Mouse (Mus musculus) liver, embryonic 14.5 days (tissue): Measurements from ENCODE around the gene Fam43b. TPM values are rescaled to one million over a fixed set of nuclear protein-coding genes. Genes with fewer than 3 reads are reported as not detected.
A peak's percentile ranks its signal among the peaks of the same experiment; 100 is the strongest.
"Not testable (repeated sequence)": the region's sequence is repeated elsewhere in the genome, so short reads cannot be mapped to it uniquely, and the experiment has no call there.

Experiments
- ATAC-seq: fragments of 200-750 bp; cut with Nextera tagmentation; 2 replicates; pipeline ENCODE4 v1.8.0; 2017; ENCODE audit warnings: moderate number of reproducible peaks, mild to moderate bottlenecking, moderate library complexity; ENCODE audit not compliant: insufficient read depth
- DNase-seq, 3 experiments: peaks; one replicate each; pipeline ENCODE4 v3.0.0-alpha.2; 2012 to 2013; ENCODE audit warnings: low read depth in 3 of 3, low spot score in 3 of 3
- H3K27ac ChIP-seq: fragments of 300-500 bp; sonication (generic); 2 replicates; pipeline ENCODE4 v1.5.1; 2014; ENCODE audit warnings: moderate library complexity, mild to moderate bottlenecking, control low read depth, inconsistent platforms
- H3K27me3 ChIP-seq: fragments of 300-500 bp; sonication (generic); 2 replicates; pipeline ENCODE4 v1.6.1; 2014; ENCODE audit warnings: mild to moderate bottlenecking, low read length, moderate library complexity; ENCODE audit not compliant: control insufficient read depth, insufficient read depth
- H3K36me3 ChIP-seq: fragments of 300-500 bp; sonication (generic); replicated peaks from 2 replicates; pipeline ENCODE4 v1.6.1; 2014; ENCODE audit warnings: low read depth; ENCODE audit not compliant: control insufficient read depth, insufficient read depth
- H3K4me1 ChIP-seq, 2 experiments: fragments of 200-500 bp in 1 of 2; fragments of 300-500 bp in 1 of 2; sonication (generic) in 1 of 2; replicated peaks; 2 replicates each; pipeline ENCODE4 v1.6.1; 2012 to 2014; ENCODE audit warnings: antibody characterized with exemption in 1 of 2, inconsistent platforms in 1 of 2, low read length in 1 of 2; ENCODE audit not compliant: control insufficient read depth in 2 of 2, insufficient read depth in 2 of 2
- H3K4me2 ChIP-seq: fragments of 300-500 bp; sonication (generic); 2 replicates; pipeline ENCODE4 v1.6.1; 2014; ENCODE audit warnings: low read depth, mild to moderate bottlenecking, control low read depth, moderate library complexity
- H3K4me3 ChIP-seq, 2 experiments: fragments of 200-500 bp in 1 of 2; fragments of 300-500 bp in 1 of 2; sonication (generic) in 1 of 2; 2 replicates each; pipeline ENCODE4 v1.5.1; 2012 to 2014; ENCODE audit warnings: low read depth in 2 of 2, low read length in 2 of 2, mild to moderate bottlenecking in 2 of 2, control low read depth in 1 of 2, inconsistent platforms in 1 of 2, moderate library complexity in 1 of 2; ENCODE audit not compliant: insufficient read depth in 1 of 2
- H3K9ac ChIP-seq: fragments of 300-500 bp; sonication (generic); replicated peaks from 2 replicates; pipeline ENCODE4 v1.6.1; 2014; ENCODE audit warnings: mild to moderate bottlenecking, control low read depth, moderate library complexity
- H3K9me3 ChIP-seq: fragments of 300-500 bp; sonication (generic); 2 replicates; pipeline ENCODE4 v1.6.1; 2016; ENCODE audit warnings: low read length, mixed read lengths; ENCODE audit not compliant: control insufficient read depth
- CTCF ChIP-seq: IDR thresholded peaks from 2 replicates; pipeline ENCODE4 v1.5.1; 2016; ENCODE audit warnings: antibody characterized with exemption, low read depth, control low read depth
- EP300 ChIP-seq: IDR thresholded peaks from 2 replicates; pipeline ENCODE4 v1.6.1; 2016; ENCODE audit warnings: antibody characterized with exemption, low read depth
- WGBS: fragments of 180-500 bp; shearing (Covaris S2); extraction: QIAGEN DNeasy Blood & Tissue Kit; methylation state at CpG from one replicate; pipeline ENCODE4 v1.1.7; 2014; ENCODE audit not compliant: insufficient replicate concordance; 5-methylcytosine and 5-hydroxymethylcytosine counted together
- polyA plus RNA-seq, 2 experiments: library from polyadenylated mRNA; depleted of rRNA in 1 of 2; stranded (reverse) in 1 of 2; unstranded in 1 of 2; fragments of >200 nt; fragmentation: Nextera tagmentation in 1 of 2; extraction: Ambion mirVana in 1 of 2; gene quantifications; 2 replicates each; pipeline versions ENCODE4 v1.2.1 to v1.2.3; 2012 to 2014

The Fam43b gene
- polyA plus RNA-seq, 2 experiments, result not detected

- Histone ChIP-seq H3K27me3 (no peaks in the 10 kb centered on the region; the same call in 1 of the 2 replicates), H3K9ac (no peak overlapping the region), H3K9me3 (no peaks in the 10 kb centered on the region), H3K4me2 (no peak overlapping the region), H3K4me3 (no peak overlapping the region), H3K4me1 (peaks cover 4 to 14% of the 10 kb centered on the region in 2 experiments; a peak in 3 of 4 replicates), H3K27ac (no peak overlapping the region), H3K36me3 (no peaks in the 10 kb centered on the region)
- TF ChIP-seq EP300, result no peak
- no peak for TF ChIP-seq CTCF
- whole genome bisulfite sequencing, result 56% methylated on average over 8 of the region's 8 CpGs
- DNase-seq (no peak), ATAC-seq (no peak)
Measured at GRCm38 (mm10) chr4:138431340-138431739, 35.0 kb upstream of the Fam43b start.

- DNase-seq, result no peak
- ATAC-seq, result no peak
- no peak overlapping the region for H3K4me2 ChIP-seq
- no peaks in the 10 kb centered on the region; the same call in 1 of the 2 replicates for H3K27me3 ChIP-seq
- no peaks in the 10 kb centered on the region for H3K9me3 ChIP-seq
- no peak overlapping the region for H3K9ac ChIP-seq
- H3K27ac ChIP-seq, result no peak overlapping the region
- H3K4me3 ChIP-seq, result no peak overlapping the region
- 29% methylated on average over 3 of the region's 3 CpGs for WGBS
- peaks cover 0 to 8% of the 10 kb centered on the region in 2 experiments; a peak in 2 of 4 replicates for H3K4me1 ChIP-seq
- H3K36me3 ChIP-seq, result no peaks in the 10 kb centered on the region
- peak; percentile 56 for TF ChIP-seq CTCF
- TF ChIP-seq EP300, result no peak
Measured at GRCm38 (mm10) chr4:138429778-138430177, 33.5 kb upstream of the Fam43b start.

- Histone ChIP-seq H3K4me2 (no peak overlapping the region), H3K9me3 (no peaks in the 10 kb centered on the region), H3K4me3 (no peak overlapping the region), H3K27me3 (no peaks in the 10 kb centered on the region; the same call in 1 of the 2 replicates), H3K27ac (no peak overlapping the region), H3K9ac (no peak overlapping the region), H3K4me1 (peaks cover 0 to 5% of the 10 kb centered on the region in 2 experiments; a peak in 1 of 4 replicates), H3K36me3 (no peaks in the 10 kb centered on the region)
- TF ChIP-seq EP300 (no peak), CTCF (peak; percentile 80)
- ATAC-seq, result no peak
- WGBS, result 34% methylated on average over 22 of the region's 22 CpGs
- DNase-seq, result peak; percentile 30 to 51 (median 34)
Measured at GRCm38 (mm10) chr4:138426778-138427705, 30.7 kb upstream of the Fam43b start.

GRCm38 (mm10) chr4:138425604-138426003, 29.3 kb upstream of the Fam43b start:
- H3K27ac ChIP-seq, ATAC-seq, H3K9me3 ChIP-seq, H3K4me3 ChIP-seq, DNase-seq, H3K36me3 ChIP-seq, H3K4me2 ChIP-seq, H3K9ac ChIP-seq, H3K4me1 ChIP-seq, H3K27me3 ChIP-seq: not testable (repeated sequence)
- 82% methylated on average over 13 of the region's 14 CpGs for WGBS

GRCm38 (mm10) chr4:138425028-138425427, 28.7 kb upstream of the Fam43b start:
- Histone ChIP-seq H3K36me3 (no peaks in the 10 kb centered on the region), H3K9ac (no peak overlapping the region), H3K4me3 (no peak overlapping the region), H3K27ac (no peak overlapping the region), H3K27me3 (no peaks in the 10 kb centered on the region), H3K4me2 (no peak overlapping the region), H3K9me3 (no peaks in the 10 kb centered on the region), H3K4me1 (peaks cover 0 to 5% of the 10 kb centered on the region in 2 experiments; a peak in 1 of 4 replicates)
- WGBS, result 67% methylated on average over 6 of the region's 6 CpGs
- no peak for TF ChIP-seq EP300
- no peak for TF ChIP-seq CTCF
- DNase-seq, result no peak
- ATAC-seq, result no peak
